Mouse (Mus musculus): ENCODE results near the gene Notch4.

Notch4 gene

GRCm38 (mm10) chr17:34572361-34572760, 8.3 kb downstream of the Notch4 start:
- DNase-seq: peak; percentile 46

DNA sequence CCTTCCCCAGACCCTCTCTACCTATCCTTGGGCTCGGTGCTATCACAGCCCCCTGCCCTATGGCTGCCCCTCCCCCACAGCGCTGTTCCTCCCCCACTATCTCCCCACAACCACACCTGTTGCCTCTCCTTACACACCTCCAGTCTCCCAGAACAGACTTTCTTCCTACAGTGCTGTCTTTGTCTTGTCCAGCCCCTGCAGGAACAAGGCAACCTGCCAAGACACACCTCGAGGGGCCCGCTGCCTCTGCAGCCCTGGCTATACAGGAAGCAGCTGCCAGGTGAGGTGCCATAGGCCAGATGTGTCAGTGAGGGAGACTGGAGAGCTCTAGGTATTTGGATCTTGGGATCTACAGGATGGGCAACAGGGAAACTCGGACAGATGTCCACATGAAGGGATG, 12.5 kb downstream of the Notch4 start:
- no peak for DNase-seq

DNA sequence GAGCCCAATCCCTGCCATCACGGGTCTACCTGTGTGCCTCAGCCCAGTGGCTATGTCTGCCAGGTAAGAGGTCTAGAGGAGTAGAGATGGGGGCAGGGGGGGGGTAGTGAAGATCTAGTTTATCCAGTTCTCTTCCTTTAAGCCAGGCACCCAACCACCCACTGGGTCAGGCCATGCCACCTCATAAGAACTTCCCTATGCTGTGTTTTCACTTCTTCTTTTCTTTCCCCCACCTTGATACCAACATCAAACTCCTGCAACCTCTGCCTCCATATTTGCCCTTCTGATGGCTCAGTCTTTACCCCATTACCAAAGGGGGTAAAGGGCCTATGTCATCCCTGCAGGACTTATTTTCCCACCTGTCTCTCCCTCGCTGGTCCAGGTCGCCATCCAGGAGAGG, 14.0 kb downstream of the Notch4 start:
- DNase-seq: no peak

DNA sequence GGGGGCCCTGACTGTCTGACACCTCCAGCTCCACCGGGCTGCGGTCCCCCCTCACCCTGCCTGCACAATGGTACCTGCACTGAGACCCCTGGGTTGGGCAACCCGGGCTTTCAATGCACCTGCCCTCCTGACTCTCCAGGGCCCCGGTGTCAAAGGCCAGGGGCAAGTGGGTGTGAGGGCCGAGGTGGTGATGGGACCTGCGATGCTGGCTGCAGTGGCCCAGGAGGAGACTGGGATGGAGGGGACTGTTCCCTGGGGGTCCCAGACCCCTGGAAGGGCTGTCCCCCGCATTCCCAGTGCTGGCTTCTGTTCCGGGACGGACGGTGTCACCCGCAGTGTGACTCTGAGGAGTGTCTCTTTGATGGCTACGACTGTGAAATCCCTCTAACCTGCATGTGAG, 18.5 kb downstream of the Notch4 start:
- no peak for DNase-seq

DNA sequence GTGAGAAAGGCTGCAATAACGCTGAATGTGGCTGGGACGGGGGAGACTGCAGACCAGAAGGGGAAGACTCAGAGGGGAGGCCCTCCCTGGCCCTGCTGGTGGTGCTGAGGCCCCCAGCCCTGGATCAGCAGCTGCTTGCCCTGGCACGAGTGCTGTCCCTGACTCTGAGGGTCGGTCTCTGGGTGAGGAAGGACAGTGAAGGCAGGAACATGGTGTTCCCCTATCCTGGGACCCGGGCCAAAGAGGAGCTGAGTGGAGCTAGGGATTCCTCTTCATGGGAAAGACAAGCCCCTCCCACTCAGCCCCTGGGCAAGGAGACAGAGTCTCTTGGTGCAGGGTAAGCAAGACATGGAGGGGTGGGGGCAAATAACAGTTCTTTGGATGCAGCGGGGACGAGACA, 19.3 kb downstream of the Notch4 start:
- no peak for DNase-seq

GRCm38 (mm10) chr17:34583819-34584218, 19.8 kb downstream of the Notch4 start:
- no peak for DNase-seq

- no peak for DNase-seq
These were observed 21.1 kb downstream of the Notch4 start for GRCm38 (mm10) chr17:34585121-34585520.

- no peak for DNase-seq
These were observed 22.1 kb downstream of the Notch4 start for GRCm38 (mm10) chr17:34585877-34586771.

GRCm38 (mm10) chr17:34586796-34587422, 22.8 kb downstream of the Notch4 start:
- DNase-seq: peak; percentile 95

GRCm38 (mm10) chr17:34587423-34587811, 23.3 kb downstream of the Notch4 start:
- DNase-seq: peak; percentile 96

DNA sequence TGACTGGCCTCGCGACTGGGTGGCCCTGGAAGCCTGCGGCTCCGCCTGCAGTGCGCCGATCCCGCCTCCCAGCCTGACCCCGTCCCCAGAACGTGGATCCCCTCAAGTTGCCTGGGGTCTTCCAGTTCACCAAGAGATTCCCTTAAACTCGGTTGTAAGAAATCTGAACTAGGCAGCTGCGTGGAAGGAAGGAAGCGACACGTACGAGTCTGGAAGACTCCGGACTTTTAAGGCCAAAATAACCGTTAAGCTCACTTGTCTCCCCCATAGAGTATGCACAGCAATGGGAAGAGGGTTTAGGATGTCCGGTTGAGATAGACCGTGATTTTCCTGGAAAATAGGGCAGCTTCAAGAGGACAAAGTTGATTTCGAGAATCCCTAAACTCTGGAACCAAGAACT, 23.7 kb downstream of the Notch4 start:
- no peak for DNase-seq

DNA sequence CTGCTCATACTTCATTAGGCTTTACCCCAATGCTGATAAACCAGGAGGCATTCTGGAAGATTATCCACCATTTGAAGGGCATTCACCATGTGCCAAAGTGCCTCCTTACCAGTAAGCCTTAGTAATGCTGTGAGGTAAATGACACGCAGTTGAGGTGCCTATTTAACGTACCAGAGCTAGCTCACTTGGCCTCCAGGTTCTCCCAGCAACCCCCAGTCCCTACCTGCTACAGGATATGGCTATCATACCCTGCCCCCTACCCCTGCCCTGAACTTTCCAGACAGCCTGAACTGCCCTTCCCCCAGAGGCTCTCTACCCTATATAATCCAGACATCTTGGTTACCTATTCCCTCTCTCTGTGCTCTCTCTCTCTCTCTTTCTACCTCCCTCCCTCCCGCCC, 24.7 kb downstream of the Notch4 start:
- DNase-seq: no peak

GRCm38 (mm10) chr17:34589206-34589605, 25.1 kb downstream of the Notch4 start:
- DNase-seq: no peak

- peak; percentile 61 for DNase-seq
These were observed 25.6 kb downstream of the Notch4 start, which contains the start of gene Gpsm3 for GRCm38 (mm10) chr17:34589681-34590101. Gene Gpsm3 (plus strand): TSS chr17:34589806.

- DNase-seq: no peak
These were observed 26.3 kb downstream of the Notch4 start for GRCm38 (mm10) chr17:34590154-34590987.

DNA sequence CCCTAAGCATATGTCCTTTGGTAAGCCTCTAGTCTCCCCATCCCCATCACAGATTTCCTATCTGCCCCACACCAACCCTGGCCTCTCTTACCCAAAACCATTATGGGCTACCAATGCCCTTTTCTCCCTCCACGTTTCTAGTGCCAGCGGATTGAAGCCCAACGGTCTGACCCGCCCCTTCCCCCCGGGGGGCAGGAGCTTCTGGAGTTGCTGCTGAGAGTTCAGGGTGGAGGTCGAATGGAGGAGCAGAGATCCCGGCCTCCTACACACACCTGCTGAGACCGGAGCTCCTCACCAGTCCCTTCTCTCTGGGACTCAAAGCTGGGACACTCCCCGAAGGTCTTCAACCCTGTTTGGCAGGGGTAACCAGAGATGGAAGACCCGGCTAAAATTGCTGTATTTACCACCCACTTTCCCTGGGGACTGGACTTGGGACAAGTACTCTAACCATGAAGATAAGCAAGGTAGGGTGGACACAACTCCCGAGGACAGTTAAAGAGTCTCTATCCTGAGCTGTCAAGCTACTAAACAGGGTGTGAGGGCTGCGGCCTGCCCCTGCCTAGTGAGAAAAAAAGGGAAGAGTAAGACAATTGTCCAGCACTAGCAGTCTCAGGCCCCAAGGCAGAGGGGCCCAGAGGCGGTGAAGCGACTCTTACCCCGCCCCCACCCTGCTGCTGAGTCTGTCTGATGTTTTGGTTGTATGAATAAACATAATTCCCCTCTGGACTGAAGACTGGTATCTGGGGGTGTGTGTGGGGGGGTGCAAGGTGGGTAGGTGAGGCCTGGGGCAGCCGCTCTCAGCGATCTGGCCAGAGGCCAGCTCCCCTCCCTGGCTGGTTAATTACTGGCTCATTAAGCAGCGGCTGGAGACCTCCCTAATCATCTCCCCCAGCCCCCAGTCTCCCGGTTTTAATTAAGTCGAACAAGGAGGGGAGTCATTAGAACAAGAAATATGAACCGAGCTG, 27.2 kb downstream of the Notch4 start, which contains the start of gene Pbx2:
Pbx2 (plus strand) TSS at position 238 of the 965 bp plus-strand sequence.
- no peak for DNase-seq

DNA sequence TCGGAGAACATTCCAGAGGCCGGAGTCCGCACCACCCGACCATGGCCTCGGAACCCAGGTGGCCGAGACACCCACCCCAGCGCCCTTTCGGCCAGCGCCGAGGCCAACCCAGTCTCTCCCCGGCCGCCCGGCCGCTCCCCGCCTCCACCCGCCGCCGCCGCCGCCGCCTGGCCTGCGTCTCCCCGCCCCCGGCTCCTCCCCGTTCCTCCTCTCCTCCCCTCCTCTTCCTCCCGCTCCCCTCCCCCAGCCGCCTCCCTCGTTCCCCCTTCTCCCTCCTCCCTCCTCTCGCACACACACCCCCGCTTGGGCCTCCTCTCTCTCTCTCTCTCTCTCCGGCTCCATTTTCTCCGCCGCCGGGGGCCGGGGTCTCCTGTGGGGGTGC, 27.9 kb downstream of the Notch4 start:
- peak; percentile 96 for DNase-seq

- DNase-seq: peak; percentile 61
These were observed 28.8 kb downstream of the Notch4 start for GRCm38 (mm10) chr17:34592581-34593549.

DNA sequence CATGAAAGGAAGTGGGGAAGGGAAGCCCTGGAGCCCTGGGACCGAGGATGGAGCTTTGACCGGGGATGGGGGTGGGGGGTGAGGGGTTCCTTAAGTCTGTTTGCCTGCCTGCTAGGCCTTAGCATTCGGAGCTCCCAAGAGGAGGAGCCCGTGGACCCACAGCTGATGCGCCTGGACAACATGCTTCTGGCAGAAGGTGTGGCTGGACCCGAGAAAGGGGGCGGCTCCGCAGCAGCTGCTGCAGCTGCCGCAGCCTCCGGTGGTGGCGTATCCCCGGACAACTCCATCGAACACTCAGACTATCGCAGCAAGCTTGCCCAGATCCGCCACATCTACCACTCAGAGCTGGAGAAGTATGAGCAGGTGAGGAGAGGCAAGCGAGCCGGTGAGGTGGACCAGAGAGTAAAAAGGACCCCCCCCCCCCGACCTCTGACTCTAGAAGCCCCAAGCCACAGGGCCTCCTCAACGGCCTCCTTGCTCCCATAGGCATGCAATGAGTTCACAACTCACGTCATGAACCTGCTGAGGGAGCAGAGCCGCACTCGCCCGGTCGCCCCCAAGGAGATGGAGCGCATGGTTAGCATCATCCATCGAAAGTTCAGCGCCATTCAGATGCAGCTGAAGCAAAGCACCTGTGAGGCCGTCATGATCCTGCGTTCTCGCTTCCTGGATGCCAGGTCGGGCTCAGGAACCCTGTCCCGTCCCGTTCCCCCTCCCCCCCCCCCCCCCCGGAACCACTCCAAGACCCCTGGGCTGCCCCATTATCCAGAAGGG, 29.9 kb downstream of the Notch4 start:
- DNase-seq: peak; percentile 47

DNA sequence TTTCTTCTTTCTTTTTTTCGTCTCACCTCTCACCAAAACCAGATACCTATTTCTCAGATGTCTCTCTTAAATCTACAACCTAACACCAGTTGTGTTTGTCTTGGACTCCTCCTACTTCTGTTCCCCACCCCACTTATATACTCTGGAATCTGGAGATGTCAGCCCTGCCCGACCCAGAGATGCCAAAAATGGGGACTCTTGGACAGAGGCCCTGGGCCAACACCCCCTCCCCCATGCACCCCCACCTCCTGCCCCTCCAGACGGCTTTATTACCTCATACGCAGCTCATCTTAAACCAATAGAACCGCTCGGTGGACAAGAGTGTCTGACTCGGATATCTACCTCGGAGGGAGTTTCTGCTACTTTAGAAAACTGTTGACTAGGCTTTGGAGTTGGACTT, 32.0 kb downstream of the Notch4 start:
- no peak for DNase-seq
